Mouse (Mus musculus) 416B (cell line): Measurements from ENCODE around the gene Taf1a.

Experiments
- DNase-seq: peaks from one replicate; pipeline ENCODE4 v3.0.0; 2011; ENCODE audit warnings: low read depth

Taf1a gene

DNA sequence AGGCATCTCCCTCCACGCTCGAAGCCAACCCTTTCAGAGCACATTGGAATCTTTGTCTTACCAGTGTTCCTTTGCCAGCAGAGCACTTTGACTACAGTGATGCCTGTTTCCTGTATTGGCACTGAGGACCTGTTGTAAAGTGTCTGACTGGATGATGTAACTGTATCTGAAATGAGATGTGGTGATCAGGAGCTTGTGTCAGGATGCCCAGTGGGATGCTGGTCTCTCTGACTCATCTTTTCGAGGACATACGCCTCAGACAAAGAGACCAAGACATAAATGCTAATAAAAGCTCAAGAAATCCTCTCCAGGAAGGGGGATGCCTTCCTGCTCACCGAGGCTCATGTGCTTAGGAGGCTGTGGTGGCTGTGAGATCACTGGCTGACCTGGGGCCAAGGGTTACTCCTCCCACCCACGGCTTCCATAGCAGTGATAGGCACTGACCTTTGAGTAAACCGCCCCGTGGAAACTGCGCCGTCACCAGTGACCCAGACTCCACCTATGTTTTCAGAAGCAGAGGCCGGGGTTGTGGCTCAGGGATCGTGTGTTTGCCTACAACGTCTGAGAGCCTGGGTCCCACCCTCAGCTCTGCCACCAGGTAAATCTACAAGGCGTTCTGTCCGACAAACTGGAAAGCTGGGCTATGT is 25.4 kb downstream of the Taf1a start:
- DNase-seq, result peak; percentile 60

DNA sequence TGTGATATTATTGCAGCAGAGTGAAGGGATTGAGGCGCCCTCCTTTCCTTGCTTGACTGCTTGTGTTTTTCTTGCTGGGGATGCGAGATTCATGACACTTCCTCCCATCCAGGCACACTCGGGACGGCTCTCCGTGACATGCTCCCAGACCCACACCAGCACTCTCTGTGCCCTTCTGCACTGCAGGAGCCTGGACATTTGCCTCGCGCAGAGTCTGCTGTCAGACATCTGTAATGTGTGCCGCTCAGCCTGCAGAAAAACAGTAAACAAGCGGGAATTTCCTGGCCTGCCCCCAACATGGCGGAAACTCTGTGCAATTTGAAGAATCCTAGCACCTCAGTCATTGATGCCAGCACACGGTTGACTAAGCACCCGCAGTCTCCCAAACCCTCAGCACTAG is 29.1 kb downstream of the Taf1a start, which contains the start of gene Hhipl2:
Hhipl2 (plus strand) TSS at position 343 of the 400 bp plus-strand sequence.
- DNase-seq, result no peak

DNA sequence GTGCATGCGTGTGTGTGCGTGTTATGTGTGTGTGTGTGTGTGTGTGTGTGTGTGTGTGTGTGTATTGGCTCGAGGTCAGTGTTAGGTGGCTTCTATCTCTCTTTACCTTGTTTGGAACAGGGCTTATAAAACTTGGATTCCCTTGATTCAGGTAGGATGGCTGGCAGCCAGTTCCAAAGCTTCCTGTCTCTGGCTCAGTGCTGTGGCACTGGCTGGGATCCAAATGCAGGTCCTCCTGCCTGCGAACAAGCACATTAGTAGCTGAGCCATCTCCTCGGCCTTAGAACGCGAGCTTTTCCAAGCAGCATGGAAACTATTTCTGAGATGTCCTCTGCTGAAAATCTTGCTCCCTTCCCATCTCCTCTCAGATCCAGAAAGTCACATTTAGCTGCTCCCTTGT is 31.0 kb downstream of the Taf1a start:
- no peak for DNase-seq

DNA sequence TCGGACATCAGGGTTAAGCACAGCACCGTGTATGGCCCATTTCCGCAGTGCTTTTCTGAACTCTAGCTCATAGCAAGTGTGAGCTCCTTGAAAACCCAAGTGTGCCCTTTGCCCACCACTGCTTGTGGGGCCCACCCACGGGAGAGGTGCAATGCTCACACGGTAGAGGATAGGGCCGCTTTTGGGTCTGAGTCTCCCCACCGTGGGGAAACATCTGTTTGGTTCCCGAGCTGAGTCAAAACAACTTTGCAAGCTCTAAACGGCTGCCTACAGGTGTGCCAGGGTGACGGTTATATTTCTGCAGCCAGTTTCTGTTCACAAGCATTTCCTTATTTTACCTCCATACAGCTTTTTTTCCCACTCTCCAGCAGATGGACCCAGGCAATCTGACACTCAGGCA is 31.5 kb downstream of the Taf1a start:
- DNase-seq, result no peak

DNA sequence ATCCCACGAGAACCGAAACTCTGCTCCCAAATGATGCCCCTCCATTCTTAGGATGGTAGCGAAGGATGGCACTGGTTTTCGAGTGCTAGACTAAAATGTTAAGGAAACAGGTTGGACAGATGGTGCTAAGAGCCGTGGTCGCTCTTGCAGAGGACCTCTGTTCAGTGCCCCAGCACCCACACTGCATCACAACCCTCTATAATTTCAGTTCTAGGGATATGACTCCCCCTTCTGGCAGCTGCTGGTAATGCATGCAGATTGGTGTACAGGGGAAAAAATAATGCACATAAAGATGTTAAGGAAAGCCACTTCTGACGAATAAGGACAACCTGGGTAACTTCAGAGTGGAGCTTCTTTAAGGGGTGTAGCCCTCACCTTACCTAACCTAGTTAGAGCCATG is 35.3 kb downstream of the Taf1a start:
- no peak for DNase-seq

DNA sequence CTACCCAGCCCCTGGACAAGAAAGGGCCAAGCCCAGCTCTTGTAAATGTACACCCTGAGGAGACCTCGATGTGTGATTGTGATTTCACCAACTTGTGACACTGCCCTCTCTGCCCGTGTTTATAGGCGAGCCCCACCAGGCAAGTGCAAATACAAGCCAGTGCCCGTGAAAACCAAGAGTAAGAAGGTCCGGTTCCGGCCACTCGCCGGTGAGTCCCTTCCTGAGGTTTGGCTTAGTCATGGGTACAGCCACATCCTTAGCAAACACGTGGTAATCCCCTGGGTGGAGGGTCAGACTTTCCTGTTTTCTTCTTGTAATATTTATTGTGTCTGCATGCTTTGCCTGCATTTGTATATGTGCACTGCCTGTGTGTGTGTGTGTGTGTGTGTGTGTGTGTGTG is 46.1 kb downstream of the Taf1a start:
- DNase-seq, result peak; percentile 94

DNA sequence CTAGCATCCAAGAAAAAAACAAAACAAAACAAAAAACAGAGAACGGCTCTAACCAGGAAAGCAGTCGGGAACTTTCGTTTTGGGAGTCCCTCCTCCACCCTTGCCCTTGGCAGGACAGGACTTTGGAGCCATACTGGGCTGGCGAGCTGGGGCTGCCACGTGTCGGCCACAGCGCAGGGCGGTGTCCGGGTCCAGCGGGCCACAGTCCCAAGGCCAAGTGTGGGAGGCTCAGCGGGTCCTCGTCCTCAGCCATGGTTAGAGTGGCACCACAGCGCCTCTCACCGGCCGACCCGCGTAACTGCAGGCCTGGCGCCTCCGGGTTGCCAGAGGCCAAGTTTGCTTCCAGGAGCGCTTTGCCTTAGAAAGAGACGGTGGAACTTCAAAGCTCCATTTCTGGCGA is 50.3 kb downstream of the Taf1a start:
- DNase-seq, result peak; percentile 85

DNA sequence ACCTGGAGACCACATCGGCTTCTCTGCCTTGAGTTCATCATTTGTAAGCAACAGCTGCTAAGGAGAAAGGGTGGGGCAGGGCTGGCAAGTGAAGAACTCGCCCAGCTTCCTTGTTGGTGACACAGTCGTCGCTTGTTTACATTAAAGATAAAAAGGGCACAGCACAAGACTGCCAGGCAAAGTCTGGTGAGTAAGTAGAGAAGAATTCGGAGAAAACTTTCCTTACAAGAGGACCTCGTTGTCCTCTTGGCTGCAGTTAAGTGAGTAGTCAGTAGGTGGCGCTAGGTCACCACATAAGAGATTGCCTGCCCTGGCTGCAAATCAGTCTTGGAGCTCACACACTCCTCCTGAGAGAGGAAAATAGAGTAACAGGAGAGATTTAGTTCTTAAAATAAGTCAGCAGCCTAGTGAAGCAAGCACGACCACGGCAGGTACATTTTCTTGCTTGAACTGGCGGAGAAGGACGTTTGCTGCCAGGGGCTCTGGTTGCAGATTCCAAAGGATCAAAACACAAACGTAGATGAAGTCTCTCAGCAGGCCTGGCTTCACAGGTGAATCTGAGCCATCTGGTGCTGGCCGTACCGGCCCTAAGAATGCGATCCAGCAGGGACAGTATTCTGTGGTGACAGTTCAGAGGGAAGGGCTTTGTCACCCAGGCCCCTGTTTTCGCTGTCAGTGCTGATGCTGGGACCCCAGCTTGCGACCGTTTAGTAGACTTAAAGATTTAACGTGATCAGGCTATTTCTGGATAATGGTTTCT is 53.4 kb downstream of the Taf1a start:
- peak; percentile 88 for DNase-seq

DNA sequence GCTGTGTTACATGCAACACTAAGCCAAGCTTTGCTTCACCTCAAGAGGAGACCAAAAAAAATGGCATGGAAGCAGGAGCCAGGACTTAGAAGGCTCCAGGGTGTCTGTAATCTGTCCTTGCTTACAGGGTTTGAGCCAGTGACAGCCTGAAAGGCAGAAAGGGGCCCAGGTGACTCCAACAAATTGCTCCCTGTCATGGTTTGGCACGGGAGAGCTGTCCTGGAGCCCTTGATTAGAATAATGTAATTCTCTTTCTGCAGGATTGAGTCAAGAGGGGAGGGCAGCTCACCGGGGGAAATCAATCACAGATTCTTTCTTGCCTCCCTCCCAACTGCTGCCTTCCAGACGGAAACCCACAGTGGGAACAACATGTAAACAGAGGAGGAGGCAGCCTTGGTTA is 64.3 kb downstream of the Taf1a start:
- no peak for DNase-seq
